Comparison of ENCODE assay signal across 9 mouse cellular contexts in genomic region chr2:28194962-28195617, GRCm38 (mm10). TPM values are rescaled to one million over a fixed set of nuclear protein-coding genes. Genes with fewer than 3 reads are reported as not detected.
A peak's percentile ranks its signal among the peaks of the same experiment; 100 is the strongest.
DNase-seq lines count a peak whose midpoint lies in the region; ATAC-seq and TF ChIP-seq lines count a peak whose summit lies in the region.
"Had no signal": no experiment of that assay in that cellular context is flagged by ENCODE, and none has a peak within 500 bp of the region (broad histone marks: within the 10 kb centered on the region; RNA-seq: fewer than 3 reads in every experiment).

No protein-coding gene starts in this region.

- no peak overlapping the region for H3K9ac ChIP-seq in forebrain, embryonic 12.5 days
- H3K9ac ChIP-seq in midbrain, embryonic 13.5 days (replicated peaks) = peak overlapping the region; percentile 91

- peaks cover 18% of the 10 kb centered on the region for H3K27me3 ChIP-seq in forebrain, embryonic 12.5 days
- no peaks in the 10 kb centered on the region for H3K27me3 ChIP-seq in midbrain, embryonic 13.5 days

- WGBS in forebrain, embryonic 12.5 days = 55% methylated on average over 6 of the region's 6 CpGs
- 45% methylated on average over 6 of the region's 6 CpGs for WGBS in midbrain, embryonic 13.5 days

- no peaks in the 10 kb centered on the region for H3K36me3 ChIP-seq in forebrain, embryonic 12.5 days (replicated peaks)
- no peaks in the 10 kb centered on the region for H3K36me3 ChIP-seq in midbrain, embryonic 13.5 days

- ATAC-seq in forebrain, embryonic 12.5 days (ENCODE audit: low FRiP score) = no peak
- no peak for ATAC-seq in midbrain, embryonic 13.5 days

- peak in 1 of 2 experiments; percentile 14 for DNase-seq in layer of hippocampus, adult 2 months (ENCODE audit: low spot score in 2 of 2)
- no peak for DNase-seq in layer of hippocampus, postnatal 14 days (ENCODE audit: low spot score in 2 of 2)
- DNase-seq in adrenal gland, postnatal 10 days = peak; percentile 74
- DNase-seq in T-cell, adult 2 months (ENCODE audit: low spot score) = no peak
- DNase-seq in kidney, adult 9 months = no peak
- no peak for DNase-seq in thymus, postnatal 14 days

- H3K4me2 ChIP-seq in forebrain, embryonic 12.5 days = peak overlapping the region; percentile 81
- peak overlapping the region; percentile 63 for H3K4me2 ChIP-seq in midbrain, embryonic 13.5 days (replicated peaks)

- no peak for TF ChIP-seq CTCF in layer of hippocampus, adult 2 months (conservative IDR thresholded peaks at IDR 0.05)

- H3K27ac ChIP-seq in layer of hippocampus, adult 2 months = peak overlapping the region; percentile 97
- H3K27ac ChIP-seq in forebrain, embryonic 12.5 days = peak overlapping the region; percentile 54; the same call in 1 of the 2 replicates
- 0 out of 2 replicates have a peak overlapping the region, but pooled peaks have one; percentile 25 for H3K27ac ChIP-seq in midbrain, embryonic 13.5 days

- H3K4me3 ChIP-seq in layer of hippocampus, adult 2 months = peak overlapping the region; percentile 90
- H3K4me3 ChIP-seq in forebrain, embryonic 12.5 days (replicated peaks) = 0 out of 2 replicates have a peak overlapping the region, but pooled peaks have one; percentile 70
- H3K4me3 ChIP-seq in midbrain, embryonic 13.5 days (replicated peaks) = peak overlapping the region; percentile 84
- H3K4me3 ChIP-seq: megakaryocyte, embryonic 14.5 days had no signal

- no peaks in the 10 kb centered on the region for H3K9me3 ChIP-seq in forebrain, embryonic 12.5 days
- H3K9me3 ChIP-seq in midbrain, embryonic 13.5 days = no peaks in the 10 kb centered on the region
- H3K9me3 ChIP-seq: megakaryocyte, embryonic 14.5 days had no signal

- H3K4me1 ChIP-seq in forebrain, embryonic 12.5 days = peaks cover 46% of the 10 kb centered on the region
- H3K4me1 ChIP-seq in midbrain, embryonic 13.5 days (replicated peaks) = peaks cover 66% of the 10 kb centered on the region
- H3K4me1 ChIP-seq: megakaryocyte, embryonic 14.5 days had no signal

RNA-seq across cellular contexts. Expression of gene Olfm1, which starts 2.3 kb away (rescaled TPM):
- total RNA-seq in layer of hippocampus, adult 2 months (2021) = 1,000 to 10,000 TPM; 1,799 to 1,811 TPM
- total RNA-seq in layer of hippocampus, postnatal 14 days (2021) = 1,000 to 10,000 TPM; 1,124 to 1,184 TPM
- total RNA-seq in adrenal gland, postnatal 10 days (2021) = 10 to 100 TPM; 34.7 to 45.6 TPM
- 79.8 and 81.5 TPM in 2 replicates for polyA plus RNA-seq in forebrain, embryonic 12.5 days (2016; fragmentation: Nextera tagmentation; extraction: Ambion mirVana)
- polyA plus RNA-seq in midbrain, embryonic 13.5 days (2015; fragmentation: Nextera tagmentation; extraction: Ambion mirVana) = 171 and 203 TPM in 2 replicates

Comparison
In these comparisons a context has a peak if more than half of its experiments do, and no peak if none do; other contexts are left out.
1. H3K27ac ChIP-seq: peak in every context shown above with its lines; median percentile 97 in layer of hippocampus, adult 2 months; 54 in forebrain, embryonic 12.5 days; 25 in midbrain, embryonic 13.5 days.
2. RNA of gene Olfm1, which starts 2.3 kb away (total RNA-seq): 1,799 to 1,811 TPM in layer of hippocampus, adult 2 months and 1,124 to 1,184 TPM in layer of hippocampus, postnatal 14 days; 34.7 to 45.6 TPM in adrenal gland, postnatal 10 days; every median in the first group is over 10 times any median in the second.
3. Peak in every context shown above with its lines, with median percentiles within 50 percentile points of each other: H3K4me3 ChIP-seq.